Mouse (Mus musculus): ENCODE results near the gene Dido1. TPM values are rescaled to one million over a fixed set of nuclear protein-coding genes. Genes with fewer than 3 reads are reported as not detected.

Gene Dido1
- 39.8 and 44.1 TPM in 2 replicates for polyA plus RNA-seq (2014; fragmentation: Nextera tagmentation; extraction: Ambion mirVana)

DNA sequence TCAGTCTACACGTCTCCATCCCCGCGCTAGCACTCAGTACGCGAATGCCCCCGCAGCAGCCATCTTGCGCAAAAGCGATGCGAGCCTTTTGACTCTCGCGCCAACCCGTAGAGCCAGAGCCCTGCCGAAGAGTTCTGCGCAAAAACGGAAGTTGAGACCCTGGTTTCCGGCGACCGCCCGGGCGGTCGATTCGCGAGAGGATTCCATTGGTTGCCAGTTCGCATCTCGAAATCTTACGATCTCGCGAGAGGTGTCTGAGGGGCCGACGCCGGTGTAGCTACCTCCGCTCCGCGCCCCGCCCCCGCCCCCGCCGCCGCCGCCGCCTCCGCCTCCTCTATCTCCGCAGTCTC, at the start of gene Dido1, which contains the start of gene Gid8:
Gene Dido1 (minus strand): TSS at position 77 of the 350 bp plus-strand sequence.
Gene Gid8 (plus strand): TSS at position 195 of the 350 bp plus-strand sequence.
- Histone ChIP-seq H3K27me3 (ENCODE audit: control insufficient read depth, insufficient read depth, low read length) (no peaks in the 10 kb centered on the region), H3K9me3 (ENCODE audit: control insufficient read depth, low read length) (no peaks in the 10 kb centered on the region), H3K36me3 (ENCODE audit: control insufficient read depth, insufficient read depth, low read length) (0 out of 2 replicates have a peak, but pooled peaks cover 2% of the 10 kb centered on the region), H3K4me3 (ENCODE audit: low read depth, low read length) (peak within 1 kb of the TSS; percentile 97), H3K9ac (ENCODE audit: low read length) (peak within 1 kb of the TSS; percentile 97), H3K4me1 (replicated peaks; ENCODE audit: control insufficient read depth, insufficient read depth, low read length) (peaks cover 9% of the 10 kb centered on the region), H3K4me2 (ENCODE audit: low read depth, low read length, severe bottlenecking) (peak within 1 kb of the TSS; percentile 83), H3K27ac (ENCODE audit: low read depth, low read length) (peak within 1 kb of the TSS; percentile 37; the same call in 1 of the 2 replicates)
- under 1% methylated on average over 43 of the region's 43 CpGs for WGBS
- ATAC-seq (replicated peaks; ENCODE audit: low FRiP score), result peak; percentile 95
- peak; percentile 97 for DNase-seq (ENCODE audit: low spot score)

DNA sequence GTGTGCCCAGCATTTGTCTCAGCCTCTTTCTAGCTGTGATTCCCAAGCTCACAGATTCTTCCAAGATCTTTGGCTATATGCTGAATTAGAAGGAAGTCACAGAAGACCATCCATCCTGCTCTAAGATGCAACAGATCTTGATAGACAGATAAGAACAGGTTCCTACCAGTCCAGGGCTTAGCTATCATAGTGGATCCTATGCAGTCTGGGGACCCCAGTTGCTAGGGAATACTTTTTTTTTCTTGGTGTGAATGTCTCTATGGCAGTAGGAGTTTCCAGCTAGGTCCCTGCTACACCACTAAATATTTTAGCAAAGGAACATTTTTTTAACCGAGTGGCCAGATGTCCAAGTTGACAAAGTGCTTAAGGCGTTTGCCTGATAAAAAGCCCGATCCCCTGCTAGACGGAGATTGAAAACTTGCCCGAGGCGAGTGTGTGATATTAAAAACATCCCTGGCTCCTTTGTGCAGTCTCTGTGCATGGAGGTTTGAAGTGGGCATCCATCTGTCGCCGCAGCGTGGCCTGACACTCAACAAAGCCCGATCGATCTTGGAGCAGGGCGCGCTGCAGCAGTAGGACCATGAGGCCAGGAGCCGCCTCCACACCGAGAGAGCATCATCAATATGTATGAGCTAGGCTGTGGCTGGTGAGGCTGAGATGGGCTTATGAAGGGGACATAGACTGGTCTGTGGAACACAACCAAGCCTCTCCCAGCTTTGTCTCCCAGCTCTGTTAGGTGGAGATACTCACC, 48.9 kb upstream of the Dido1 start:
- H3K9ac ChIP-seq (ENCODE audit: low read length), result no peak overlapping the region

GRCm38 (mm10) chr2:180756786-180757185, 47.0 kb upstream of the Dido1 start:
- Histone ChIP-seq H3K9ac (ENCODE audit: low read length) (no peak overlapping the region), H3K36me3 (ENCODE audit: control insufficient read depth, insufficient read depth, low read length) (no peaks in the 10 kb centered on the region), H3K4me2 (ENCODE audit: low read depth, low read length, severe bottlenecking) (no peak overlapping the region), H3K9me3 (ENCODE audit: control insufficient read depth, low read length) (no peaks in the 10 kb centered on the region), H3K27me3 (ENCODE audit: control insufficient read depth, insufficient read depth, low read length) (no peaks in the 10 kb centered on the region), H3K4me1 (replicated peaks; ENCODE audit: control insufficient read depth, insufficient read depth, low read length) (no peaks in the 10 kb centered on the region), H3K4me3 (ENCODE audit: low read depth, low read length) (no peak overlapping the region), H3K27ac (ENCODE audit: low read depth, low read length) (no peak overlapping the region)
- DNase-seq (ENCODE audit: low spot score) (no peak), ATAC-seq (replicated peaks; ENCODE audit: low FRiP score) (no peak)
- 46% methylated on average over 2 of the region's 2 CpGs for WGBS

More for the DNA sequence above, 48.9 kb upstream of the Dido1 start:
- H3K27ac ChIP-seq (ENCODE audit: low read depth, low read length), result no peak overlapping the region
- DNase-seq (ENCODE audit: low spot score) (no peak), ATAC-seq (replicated peaks; ENCODE audit: low FRiP score) (peak; percentile 51; the same call in 1 of the 2 replicates)
- no peaks in the 10 kb centered on the region for H3K4me1 ChIP-seq (replicated peaks; ENCODE audit: control insufficient read depth, insufficient read depth, low read length)
- H3K9me3 ChIP-seq (ENCODE audit: control insufficient read depth, low read length), result no peaks in the 10 kb centered on the region
- no peak overlapping the region for H3K4me2 ChIP-seq (ENCODE audit: low read depth, low read length, severe bottlenecking)
- no peaks in the 10 kb centered on the region for H3K36me3 ChIP-seq (ENCODE audit: control insufficient read depth, insufficient read depth, low read length)
- WGBS, result 55% methylated on average over 15 of the region's 15 CpGs
- no peak overlapping the region for H3K4me3 ChIP-seq (ENCODE audit: low read depth, low read length)
- H3K27me3 ChIP-seq (ENCODE audit: control insufficient read depth, insufficient read depth, low read length), result no peaks in the 10 kb centered on the region

DNA sequence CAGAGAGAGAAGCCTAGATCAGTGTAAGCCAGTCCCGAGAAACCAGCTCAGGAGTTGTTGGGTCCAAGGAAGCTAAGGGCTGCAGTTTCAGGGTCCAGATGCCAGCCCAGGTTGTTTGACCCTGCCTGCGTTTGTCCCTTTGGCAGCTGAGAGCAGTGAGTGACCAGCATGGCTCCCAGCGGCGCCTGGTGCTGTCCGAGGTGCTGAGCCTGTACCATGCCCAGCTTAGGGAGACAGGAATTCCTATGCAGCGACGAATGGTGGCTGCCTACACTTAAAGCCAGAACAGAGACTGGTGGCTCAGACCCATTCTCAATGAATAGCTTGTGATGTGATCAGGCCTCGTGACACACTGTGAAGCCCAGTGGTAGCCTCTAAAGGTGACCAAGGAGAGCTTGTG, 46.1 kb upstream of the Dido1 start:
- Histone ChIP-seq H3K4me3 (ENCODE audit: low read depth, low read length) (no peak overlapping the region), H3K36me3 (ENCODE audit: control insufficient read depth, insufficient read depth, low read length) (no peaks in the 10 kb centered on the region), H3K4me2 (ENCODE audit: low read depth, low read length, severe bottlenecking) (no peak overlapping the region), H3K27me3 (ENCODE audit: control insufficient read depth, insufficient read depth, low read length) (no peaks in the 10 kb centered on the region), H3K4me1 (replicated peaks; ENCODE audit: control insufficient read depth, insufficient read depth, low read length) (no peaks in the 10 kb centered on the region), H3K27ac (ENCODE audit: low read depth, low read length) (no peak overlapping the region), H3K9me3 (ENCODE audit: control insufficient read depth, low read length) (no peaks in the 10 kb centered on the region), H3K9ac (ENCODE audit: low read length) (no peak overlapping the region)
- 4% methylated on average over 8 of the region's 8 CpGs for WGBS
- ATAC-seq (replicated peaks; ENCODE audit: low FRiP score) (no peak), DNase-seq (ENCODE audit: low spot score) (peak; percentile 84)

- H3K4me2 ChIP-seq (ENCODE audit: low read depth, low read length, severe bottlenecking), result no peak overlapping the region
- H3K9me3 ChIP-seq (ENCODE audit: control insufficient read depth, low read length), result no peaks in the 10 kb centered on the region
- no peak overlapping the region for H3K4me3 ChIP-seq (ENCODE audit: low read depth, low read length)
- no peaks in the 10 kb centered on the region for H3K27me3 ChIP-seq (ENCODE audit: control insufficient read depth, insufficient read depth, low read length)
- H3K9ac ChIP-seq (ENCODE audit: low read length), result no peak overlapping the region
- DNase-seq (ENCODE audit: low spot score) (no peak), ATAC-seq (replicated peaks; ENCODE audit: low FRiP score) (no peak)
- H3K4me1 ChIP-seq (replicated peaks; ENCODE audit: control insufficient read depth, insufficient read depth, low read length), result no peaks in the 10 kb centered on the region
- 72% methylated on average over 5 of the region's 5 CpGs for WGBS
- H3K27ac ChIP-seq (ENCODE audit: low read depth, low read length), result no peak overlapping the region
- no peaks in the 10 kb centered on the region for H3K36me3 ChIP-seq (ENCODE audit: control insufficient read depth, insufficient read depth, low read length)
These were observed 45.3 kb upstream of the Dido1 start for GRCm38 (mm10) chr2:180754976-180755688.

DNA sequence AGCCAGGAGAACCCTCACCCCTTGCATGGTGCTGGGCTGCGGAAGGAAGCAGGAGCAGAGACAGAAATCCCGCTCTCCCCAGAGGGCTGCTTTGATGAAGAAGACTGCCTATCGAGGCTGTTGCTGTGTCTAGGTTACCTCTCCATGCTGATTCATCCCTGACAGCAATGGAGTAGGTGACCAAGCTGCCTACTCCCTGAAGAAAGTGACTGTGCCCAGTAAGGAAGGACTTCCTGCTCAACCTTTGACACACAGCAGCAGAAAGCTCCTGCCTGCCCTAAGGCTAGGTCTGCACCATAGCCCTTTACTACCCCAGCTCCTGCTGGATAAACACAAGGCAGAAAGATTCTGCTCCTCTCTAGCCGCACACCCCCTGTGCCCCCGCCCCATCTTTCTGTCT, 39.1 kb upstream of the Dido1 start:
- 60% methylated on average over 5 of the region's 5 CpGs for WGBS

DNA sequence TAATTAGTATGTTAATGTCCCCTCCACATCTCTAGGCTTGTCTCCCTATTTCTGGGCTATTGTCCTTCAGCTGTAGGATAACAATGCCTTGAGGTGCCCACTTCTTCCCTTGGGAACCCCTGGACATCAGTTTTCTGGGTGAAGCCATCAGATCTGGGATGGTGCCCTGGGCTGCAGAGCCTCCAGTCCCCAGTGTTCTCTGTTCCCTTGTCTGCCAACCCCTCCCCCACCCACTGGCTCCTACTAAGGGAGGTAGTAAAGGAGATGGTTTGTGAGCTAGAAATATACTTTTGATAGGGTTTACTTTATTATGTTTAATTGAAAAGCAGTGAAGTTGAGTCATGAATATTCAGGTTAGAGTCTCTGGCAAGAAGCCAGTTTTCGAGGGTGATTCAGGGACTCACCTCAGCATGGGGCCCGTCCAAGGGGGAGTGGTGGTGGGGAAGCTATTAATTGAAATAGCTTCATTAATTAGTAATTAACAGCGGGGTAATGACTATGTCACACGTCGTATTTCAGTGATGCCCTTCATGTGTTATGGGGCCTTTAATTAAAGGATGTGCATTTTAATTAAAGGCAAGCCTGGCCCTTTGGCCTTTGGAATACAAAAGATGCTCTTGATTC, 36.9 kb upstream of the Dido1 start:
- no peaks in the 10 kb centered on the region for H3K36me3 ChIP-seq (ENCODE audit: control insufficient read depth, insufficient read depth, low read length)
- H3K27ac ChIP-seq (ENCODE audit: low read depth, low read length), result no peak overlapping the region
- 27% methylated on average over 5 of the region's 5 CpGs for WGBS
- no peaks in the 10 kb centered on the region for H3K4me1 ChIP-seq (replicated peaks; ENCODE audit: control insufficient read depth, insufficient read depth, low read length)
- H3K27me3 ChIP-seq (ENCODE audit: control insufficient read depth, insufficient read depth, low read length), result no peaks in the 10 kb centered on the region
- no peak for ATAC-seq (replicated peaks; ENCODE audit: low FRiP score)
- no peak overlapping the region for H3K4me3 ChIP-seq (ENCODE audit: low read depth, low read length)
- H3K4me2 ChIP-seq (ENCODE audit: low read depth, low read length, severe bottlenecking), result no peak overlapping the region
- H3K9me3 ChIP-seq (ENCODE audit: control insufficient read depth, low read length), result no peaks in the 10 kb centered on the region
- H3K9ac ChIP-seq (ENCODE audit: low read length), result no peak overlapping the region
- no peak for DNase-seq (ENCODE audit: low spot score)

More for the DNA sequence above, 39.1 kb upstream of the Dido1 start:
- no peaks in the 10 kb centered on the region for H3K27me3 ChIP-seq (ENCODE audit: control insufficient read depth, insufficient read depth, low read length)
- no peak for ATAC-seq (replicated peaks; ENCODE audit: low FRiP score)
- H3K27ac ChIP-seq (ENCODE audit: low read depth, low read length), result no peak overlapping the region
- no peak for DNase-seq (ENCODE audit: low spot score)
- no peaks in the 10 kb centered on the region for H3K9me3 ChIP-seq (ENCODE audit: control insufficient read depth, low read length)
- no peak overlapping the region for H3K4me2 ChIP-seq (ENCODE audit: low read depth, low read length, severe bottlenecking)
- H3K9ac ChIP-seq (ENCODE audit: low read length), result no peak overlapping the region
- no peak overlapping the region for H3K4me3 ChIP-seq (ENCODE audit: low read depth, low read length)
- H3K4me1 ChIP-seq (replicated peaks; ENCODE audit: control insufficient read depth, insufficient read depth, low read length), result no peaks in the 10 kb centered on the region
- no peaks in the 10 kb centered on the region for H3K36me3 ChIP-seq (ENCODE audit: control insufficient read depth, insufficient read depth, low read length)

DNA sequence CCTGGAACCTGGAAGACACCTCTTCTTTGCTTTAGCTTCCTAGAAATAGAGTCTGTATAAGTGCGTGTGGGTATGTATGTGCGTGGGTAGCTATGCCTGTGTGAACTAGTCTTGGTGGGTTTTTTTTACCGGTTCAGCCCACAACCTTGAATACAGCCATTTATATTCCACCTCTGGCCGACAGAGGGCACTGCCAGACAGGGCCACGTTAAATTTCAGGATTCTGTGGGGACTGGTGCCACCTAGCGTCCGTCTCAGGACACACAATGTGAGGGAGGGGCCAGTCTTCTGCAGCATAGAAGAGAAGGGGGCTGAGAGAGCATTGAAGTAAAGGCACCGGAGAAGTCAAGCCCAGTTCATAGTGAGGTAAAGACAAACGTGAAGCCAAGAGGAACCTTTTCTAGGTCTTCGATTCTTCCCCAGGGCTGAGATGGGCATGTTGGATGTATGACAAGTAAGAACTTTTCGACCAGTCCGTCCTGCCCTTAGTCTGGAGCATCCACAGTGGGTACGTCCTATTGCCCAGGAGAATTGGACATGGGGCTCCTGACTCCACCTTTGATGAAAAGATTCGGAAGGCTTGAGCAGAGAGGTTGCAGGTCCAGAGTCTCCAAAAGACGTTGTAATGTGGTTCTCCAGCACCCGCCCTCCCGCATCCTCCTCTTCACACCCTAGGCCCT, 35.6 kb upstream of the Dido1 start:
- Histone ChIP-seq H3K27me3 (ENCODE audit: control insufficient read depth, insufficient read depth, low read length) (no peaks in the 10 kb centered on the region), H3K9ac (ENCODE audit: low read length) (no peak overlapping the region), H3K9me3 (ENCODE audit: control insufficient read depth, low read length) (no peaks in the 10 kb centered on the region), H3K27ac (ENCODE audit: low read depth, low read length) (no peak overlapping the region), H3K4me1 (replicated peaks; ENCODE audit: control insufficient read depth, insufficient read depth, low read length) (no peaks in the 10 kb centered on the region), H3K4me3 (ENCODE audit: low read depth, low read length) (no peak overlapping the region), H3K4me2 (ENCODE audit: low read depth, low read length, severe bottlenecking) (no peak overlapping the region), H3K36me3 (ENCODE audit: control insufficient read depth, insufficient read depth, low read length) (no peaks in the 10 kb centered on the region)
- ATAC-seq (replicated peaks; ENCODE audit: low FRiP score) (peak; percentile 72), DNase-seq (ENCODE audit: low spot score) (peak; percentile 90)
- 39% methylated on average over 17 of the region's 17 CpGs for WGBS
